Mouse (Mus musculus) gastrocnemius, adult 2 months (tissue): ENCODE data around the gene Ssr1. TPM values are rescaled to one million over a fixed set of nuclear protein-coding genes. Genes with fewer than 3 reads are reported as not detected.
A peak's percentile ranks its signal among the peaks of the same experiment; 100 is the strongest.

Experiments
- DNase-seq: peaks from one replicate; pipeline ENCODE4 v3.0.0; 2022
- H3K27ac ChIP-seq: fragments of 200-600 bp; 2 replicates; pipeline ENCODE4 v1.8.1; 2022; ENCODE audit warnings: mild to moderate bottlenecking
- H3K4me3 ChIP-seq: fragments of 200-600 bp; 2 replicates; pipeline ENCODE4 v1.8.1; 2022; ENCODE audit warnings: mild to moderate bottlenecking, moderate library complexity
- CTCF ChIP-seq: fragments of 200-600 bp; IDR thresholded peaks from 2 replicates; pipeline ENCODE4 v1.8.1; 2022; ENCODE audit warnings: antibody characterized with exemption, mild to moderate bottlenecking, moderate library complexity
- intact Hi-C: fragments of 180-260 bp; cut with DNase I; formaldehyde crosslinking; loops from one replicate; pipeline ENCODE4 v1.15.1; 2025
- long read RNA-seq, 2 experiments: library from polyadenylated mRNA; stranded (forward); transcript quantifications; one replicate each; pipeline ENCODE4 v2.0.0; 2021
- total RNA-seq, 2 experiments: library from RNA; stranded (reverse); gene quantifications; 2 replicates each; pipeline ENCODE4 v1.2.3; 2021

The Ssr1 gene
- 10 to 100 TPM; 66.3 to 72.4 TPM for total RNA-seq
- long read RNA-seq, experiment 1, full-length matches to known transcripts, result 9 of 115 reads
- long read RNA-seq, experiment 1, partial matches to known transcripts, result 4 of 115 reads
- long read RNA-seq, experiment 1, other reads (novel, unspliced or antisense), result 102 of 115 reads
- long read RNA-seq, experiment 2, full-length matches to known transcripts, result 12 of 118 reads
- long read RNA-seq, experiment 2, partial matches to known transcripts, result 6 of 118 reads
- long read RNA-seq, experiment 2, other reads (novel, unspliced or antisense), result 100 of 118 reads

DNA sequence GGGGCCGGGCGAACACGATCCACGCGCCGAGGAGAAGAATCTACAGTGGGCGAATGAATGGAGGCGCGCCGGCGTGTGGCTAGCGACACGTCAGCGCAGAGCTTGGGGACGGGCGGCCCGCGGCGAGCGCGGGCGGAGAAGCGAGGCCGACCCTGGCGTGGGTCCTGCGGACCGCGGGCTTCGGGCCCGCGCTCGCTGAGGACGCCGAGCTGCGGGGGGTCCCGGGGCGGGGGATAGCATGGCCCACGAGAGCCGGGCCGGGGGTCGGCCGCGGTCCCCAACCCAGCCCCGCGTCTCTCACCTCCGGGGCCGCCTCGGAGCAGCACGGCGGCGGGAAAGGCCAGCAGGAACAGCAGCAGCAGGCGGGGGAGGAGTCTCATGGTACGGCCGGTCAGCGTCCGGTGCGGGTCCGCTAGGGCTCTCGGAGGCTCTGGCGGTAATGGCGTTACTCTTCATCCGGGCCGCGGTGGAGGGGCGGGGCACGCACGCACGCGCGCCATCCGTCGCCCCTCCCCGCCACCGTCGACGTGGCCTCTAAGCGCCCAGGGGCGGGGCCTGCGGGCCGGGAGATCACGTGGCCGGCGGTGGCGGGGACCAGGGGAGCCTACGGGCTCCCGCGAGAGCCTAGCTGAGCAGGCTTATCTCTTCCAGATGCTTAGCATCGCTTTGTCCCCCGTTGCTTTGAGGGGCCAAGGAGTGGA is at the start of gene Ssr1:
Ssr1 (minus strand) TSS at position 514 of the 701 bp plus-strand sequence.
- intact Hi-C loops, result loop anchor here (2.0 to 10.0 kb wide), 2 partner anchors 43 to 211 kb away; partner anchors contain the start of genes Cage1, Riok1 and Snrnp48
- TF ChIP-seq CTCF, result no peak
- peak; percentile 99 for DNase-seq
- Histone ChIP-seq H3K4me3 (peak within 1 kb of the TSS; percentile 96), H3K27ac (peak within 1 kb of the TSS; percentile 96)

DNA sequence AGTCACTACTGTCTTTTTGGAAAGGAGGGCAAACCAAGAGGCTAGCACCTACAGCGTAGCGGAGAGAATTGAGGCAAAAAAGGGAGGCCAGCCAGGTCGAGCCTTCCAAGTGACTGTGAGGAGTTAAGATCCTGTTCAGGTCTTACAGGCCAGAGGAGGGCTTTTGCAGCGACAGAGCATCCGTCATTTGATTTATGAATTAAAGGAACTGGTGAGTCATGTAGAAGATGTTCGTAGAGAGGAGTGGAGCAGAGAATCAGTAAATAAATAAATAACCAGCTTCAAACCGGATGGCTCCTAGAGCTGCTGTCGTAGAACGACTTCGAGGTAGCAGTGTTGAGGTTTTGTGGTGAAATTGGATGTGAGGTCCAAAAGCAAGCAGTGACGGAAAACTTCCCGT is 43.8 kb upstream of the Ssr1 start:
- no peak for DNase-seq
- peak overlapping the region; percentile 99 for H3K4me3 ChIP-seq
- no peak for TF ChIP-seq CTCF
- intact Hi-C loops, result loop anchor here (2.0 to 5.0 kb wide), 3 partner anchors 43 to 606 kb away; partner anchors contain the start of gene Ssr1
- H3K27ac ChIP-seq, result peak overlapping the region; percentile 93

DNA sequence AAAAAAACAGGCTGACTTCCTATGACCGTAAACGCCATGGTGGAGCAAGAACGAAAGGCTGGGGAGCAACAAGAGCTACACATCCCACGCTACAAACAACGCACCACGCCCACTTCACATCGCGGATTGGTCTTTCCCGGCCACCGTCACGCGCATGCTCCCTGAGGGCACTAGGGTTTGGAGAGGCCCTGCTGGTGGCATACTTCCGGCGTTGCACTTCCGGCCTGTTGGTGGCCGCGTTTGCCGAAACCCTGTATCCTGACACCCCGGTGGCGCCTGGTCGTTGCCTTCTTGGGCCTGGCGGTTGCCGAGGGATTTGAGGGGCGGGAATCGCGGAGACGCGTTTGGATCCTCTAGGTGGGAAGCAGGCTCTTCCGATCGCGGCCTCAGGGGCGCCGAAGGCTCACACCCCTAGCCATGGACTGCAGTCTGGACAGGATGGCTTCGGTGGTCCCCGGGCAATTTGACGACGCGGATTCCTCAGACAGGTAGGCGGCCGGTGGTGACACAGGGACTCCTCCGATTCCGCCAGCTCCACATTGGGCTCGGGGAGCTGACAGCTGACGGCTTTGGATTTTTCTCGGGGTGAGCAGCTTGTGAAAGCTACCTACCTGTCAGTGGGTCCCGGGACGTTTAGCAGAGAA is 43.1 kb upstream of the Ssr1 start, which contains the start of gene Cage1:
Cage1 (minus strand) TSS at position 26 of the 644 bp plus-strand sequence.
- intact Hi-C loops, result loop anchor here (2.0 to 5.0 kb wide), 3 partner anchors 42 to 605 kb away; partner anchors contain the start of gene Ssr1
- peak; percentile 38 for TF ChIP-seq CTCF

DNA sequence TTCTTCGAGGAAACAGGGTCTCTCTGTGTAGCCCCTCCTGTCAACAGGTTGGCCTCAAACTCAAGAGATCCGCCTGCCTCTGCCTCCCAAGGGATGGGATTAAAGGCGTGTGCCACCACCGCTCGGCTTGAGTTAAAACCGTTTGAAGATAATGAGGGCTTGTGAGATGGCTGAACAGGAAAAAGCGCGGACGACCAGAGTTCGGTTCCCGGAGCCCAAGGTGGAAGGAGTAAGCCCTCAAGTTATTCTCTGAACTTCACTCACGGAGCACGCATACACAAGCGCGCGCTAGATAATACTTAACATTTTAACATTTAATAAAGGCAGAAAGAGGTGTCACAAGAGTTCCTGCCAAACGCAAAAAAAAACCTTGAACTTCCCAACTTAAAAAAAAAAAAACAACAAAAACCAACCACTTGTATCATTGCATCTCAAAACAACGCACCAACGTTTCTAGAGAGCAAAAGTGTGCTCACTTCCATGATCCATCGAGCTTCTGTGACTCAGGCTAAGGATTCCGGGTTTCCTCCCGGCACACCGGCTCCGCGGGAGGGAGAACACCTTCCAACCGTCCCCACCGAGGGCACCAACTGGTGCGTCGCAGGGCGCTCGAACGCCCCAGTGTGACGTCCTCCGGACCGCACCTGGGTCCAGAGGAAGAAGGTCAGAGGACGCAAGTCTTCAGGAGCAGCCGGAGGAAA is 42.5 kb upstream of the Ssr1 start, which contains the start of gene Riok1:
Riok1 (plus strand) TSS at position 653 of the 701 bp plus-strand sequence.
- peak within 1 kb of the TSS; percentile 99 for H3K4me3 ChIP-seq
- H3K27ac ChIP-seq, result peak within 1 kb of the TSS; percentile 93
- no peak for TF ChIP-seq CTCF
- intact Hi-C loops, result loop anchor here (2.0 to 5.0 kb wide), 3 partner anchors 42 to 604 kb away; partner anchors contain the start of gene Ssr1
- no peak for DNase-seq

More for the DNA sequence above, 43.1 kb upstream of the Ssr1 start, which contains the start of gene Cage1:
- Histone ChIP-seq H3K4me3 (peak within 1 kb of the TSS; percentile 99), H3K27ac (peak within 1 kb of the TSS; percentile 93)
- DNase-seq, result peak; percentile 97

DNA sequence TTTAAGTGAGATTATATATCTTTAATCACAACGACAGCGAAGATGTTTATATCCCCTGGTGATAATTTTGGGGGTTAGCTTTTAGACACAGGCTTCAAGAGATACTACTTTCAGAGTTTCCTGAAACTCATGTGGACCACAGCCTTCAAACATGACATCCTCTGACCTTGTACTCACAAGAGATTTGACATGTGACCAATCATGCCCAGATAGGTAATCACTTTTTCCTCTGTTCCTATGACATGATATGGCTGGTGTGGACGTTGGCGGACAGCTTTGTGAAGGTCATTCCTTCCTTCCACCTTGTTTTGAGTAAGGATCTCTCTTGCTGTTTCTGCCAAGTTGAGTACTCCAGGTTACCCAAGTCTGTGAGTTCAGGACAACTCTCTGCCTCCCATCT is 34.4 kb upstream of the Ssr1 start:
- no peak for DNase-seq
- no peak for TF ChIP-seq CTCF
- Histone ChIP-seq H3K4me3 (no peak overlapping the region), H3K27ac (no peak overlapping the region)
- intact Hi-C loops, result no loop called here

DNA sequence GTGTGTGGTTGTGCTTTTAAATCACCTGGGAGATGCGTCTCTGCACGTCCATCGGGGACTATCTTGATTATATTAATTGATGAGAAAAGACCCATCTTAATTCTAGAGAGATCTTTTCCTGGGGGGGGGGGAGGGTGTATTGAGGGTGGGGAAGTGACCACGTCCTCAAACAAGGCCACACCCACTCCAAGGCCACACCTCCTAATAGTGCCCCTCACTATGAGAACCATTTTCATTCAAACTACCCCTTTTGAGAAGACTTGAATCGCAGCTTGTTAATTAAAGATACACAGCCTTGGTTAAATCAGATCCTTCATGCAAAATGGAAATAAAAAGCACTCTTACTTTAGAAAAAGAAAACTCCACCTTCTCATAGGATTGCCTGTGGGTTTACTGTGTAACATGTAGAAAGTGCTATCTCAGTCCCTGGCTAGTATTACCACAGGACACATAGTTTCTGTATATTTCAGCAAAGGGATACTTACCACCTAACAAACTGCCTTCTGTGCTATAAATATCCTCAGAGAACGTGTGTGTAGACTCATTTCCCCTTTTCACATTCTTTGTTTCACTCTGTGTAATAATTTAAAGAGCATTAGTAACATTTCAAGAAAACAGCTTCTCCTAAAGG is 33.7 kb upstream of the Ssr1 start:
- DNase-seq, result no peak
- Histone ChIP-seq H3K27ac (no peak overlapping the region), H3K4me3 (no peak overlapping the region)
- intact Hi-C loops, result no loop called here
- no peak for TF ChIP-seq CTCF

DNA sequence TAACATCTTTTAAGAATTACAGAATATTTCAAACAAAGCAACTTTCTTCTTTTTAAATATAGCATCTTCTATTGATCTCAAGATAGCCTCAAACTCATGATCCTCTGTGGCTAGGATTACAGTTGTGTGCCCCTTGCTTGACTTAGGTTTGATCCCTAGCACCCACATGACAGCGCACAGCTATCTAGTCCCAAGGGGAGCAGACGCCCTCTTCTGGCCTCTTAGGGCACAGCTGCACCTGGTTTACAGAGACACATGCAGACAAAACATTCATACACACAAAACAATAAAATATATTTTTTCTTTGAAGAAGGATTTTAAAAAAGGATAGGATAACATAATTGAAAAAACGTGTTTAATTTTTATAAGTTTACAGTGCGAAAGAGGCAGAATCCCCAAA is 31.9 kb upstream of the Ssr1 start:
- peak; percentile 44 for TF ChIP-seq CTCF
- Histone ChIP-seq H3K27ac (no peak overlapping the region), H3K4me3 (no peak overlapping the region)
- intact Hi-C loops, result no loop called here
- DNase-seq, result no peak

DNA sequence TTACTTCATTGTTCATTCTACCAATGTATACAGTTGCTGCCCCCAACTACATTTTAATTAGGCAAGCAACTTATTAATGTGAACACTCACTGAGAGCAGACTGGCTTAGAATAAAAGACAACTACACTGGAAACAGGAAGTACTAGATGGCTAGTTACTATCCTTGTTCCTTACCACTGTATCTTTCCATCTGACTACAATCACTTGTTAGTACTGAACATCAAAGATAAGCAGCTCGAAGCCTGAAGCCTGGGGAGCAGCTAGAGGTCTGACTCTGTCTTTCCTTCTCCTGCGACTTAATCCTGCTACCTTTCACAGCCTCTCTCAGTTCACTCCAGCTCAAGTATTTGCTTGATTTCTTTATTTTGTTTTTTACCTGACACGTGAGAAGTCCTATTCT is 24.8 kb upstream of the Ssr1 start:
- intact Hi-C loops, result no loop called here
- H3K4me3 ChIP-seq, result no peak overlapping the region
- H3K27ac ChIP-seq, result no peak overlapping the region
- no peak for DNase-seq
- no peak for TF ChIP-seq CTCF

DNA sequence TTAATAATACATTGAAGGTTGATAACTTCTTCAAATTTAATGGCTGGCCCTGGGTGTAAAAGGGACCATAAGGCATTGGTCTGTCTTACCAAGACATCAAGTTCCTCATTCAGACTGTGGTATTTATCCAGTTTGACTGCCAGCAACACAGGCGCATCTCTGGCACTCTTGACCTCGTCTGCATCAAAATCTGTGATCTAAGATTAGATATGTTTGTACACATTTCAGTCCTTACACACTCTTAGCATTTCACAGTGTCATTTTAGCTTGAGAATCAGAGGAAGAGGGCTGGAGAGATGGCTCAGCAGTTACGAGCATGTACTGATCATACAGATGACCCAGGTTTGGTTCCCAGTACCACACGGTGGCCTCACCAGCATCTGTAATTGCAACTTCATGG is 21.6 kb upstream of the Ssr1 start:
- intact Hi-C loops, result no loop called here
- Histone ChIP-seq H3K4me3 (no peak overlapping the region), H3K27ac (no peak overlapping the region)
- TF ChIP-seq CTCF, result no peak
- DNase-seq, result no peak

DNA sequence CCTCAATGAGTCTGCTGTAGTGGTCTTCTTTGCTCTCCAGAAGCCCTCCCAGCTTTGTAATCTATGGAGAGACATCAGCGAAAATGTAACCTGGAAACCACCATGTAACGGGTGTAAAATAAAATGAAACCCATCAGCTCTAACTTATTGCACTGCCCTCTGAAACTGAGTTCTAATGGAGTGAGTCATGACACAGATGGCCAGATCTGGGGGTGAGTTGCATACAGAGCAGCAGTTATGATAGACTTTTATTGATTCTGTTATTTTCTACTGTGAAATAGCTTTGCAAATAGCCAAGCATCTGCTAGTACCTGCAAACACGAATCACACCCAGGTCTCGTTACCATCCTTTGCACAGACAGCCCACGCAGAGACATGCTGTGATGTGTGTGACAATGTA is 18.4 kb upstream of the Ssr1 start:
- Histone ChIP-seq H3K4me3 (no peak overlapping the region), H3K27ac (no peak overlapping the region)
- intact Hi-C loops, result no loop called here
- no peak for TF ChIP-seq CTCF
- no peak for DNase-seq

DNA sequence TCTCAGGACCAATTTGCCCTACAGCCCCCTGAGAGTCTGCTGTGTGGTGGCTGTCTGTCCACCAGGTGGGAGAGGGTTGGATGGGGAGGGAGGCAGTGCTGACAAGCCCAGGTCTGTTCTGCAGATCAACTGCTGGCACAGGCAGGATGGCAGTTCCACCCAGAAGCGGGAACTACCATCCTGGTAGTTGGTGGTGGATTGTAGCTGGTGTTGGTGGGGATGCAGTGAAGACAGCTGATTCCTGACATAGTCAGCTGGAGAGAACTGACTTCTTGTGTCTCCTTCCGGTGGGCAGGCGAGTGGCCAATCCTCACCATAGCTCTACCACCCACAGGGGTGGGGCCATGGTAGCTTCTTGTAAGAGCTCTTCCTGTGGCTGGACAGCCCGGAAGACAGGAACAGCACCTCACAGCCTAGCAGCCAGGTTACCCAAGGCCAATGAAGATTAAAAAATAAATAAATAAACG is 16.5 kb upstream of the Ssr1 start:
- DNase-seq, result no peak
- TF ChIP-seq CTCF, result no peak
- intact Hi-C loops, result no loop called here
- Histone ChIP-seq H3K27ac (no peak overlapping the region), H3K4me3 (no peak overlapping the region)
